Mouse (Mus musculus): ENCODE data around the gene Lrrc41.

Lrrc41 gene

GRCm38 (mm10) chr4:116143891-116144717, 69.0 kb downstream of the Lrrc41 start:
- CTCF ChIA-PET = interaction anchor here (0.9 kb wide), 1 partner anchor 18 kb away, joined by 11 read pairs; no protein-coding TSS in a partner anchor
